Mouse (Mus musculus) C2C12 (cell line): Measurements from ENCODE around the gene Ccdc80. TPM values are rescaled to one million over a fixed set of nuclear protein-coding genes. Genes with fewer than 3 reads are reported as not detected.

Experiments
- H3K27me3 ChIP-seq: one replicate; pipeline ENCODE4 v1.6.1; 2011; ENCODE audit not compliant: control insufficient read depth, insufficient read depth, insufficient read length
- H3K36me3 ChIP-seq: one replicate; pipeline ENCODE4 v1.6.1; 2011; ENCODE audit not compliant: control insufficient read depth, insufficient read depth
- H3K4me3 ChIP-seq: one replicate; pipeline ENCODE4 v1.5.1; 2011; ENCODE audit warnings: mild to moderate bottlenecking, control low read depth; ENCODE audit not compliant: poor library complexity, insufficient read depth, severe bottlenecking
- H3K79me2 ChIP-seq: one replicate; pipeline ENCODE4 v1.6.1; 2011; ENCODE audit not compliant: control insufficient read depth, insufficient read depth
- H3K79me3 ChIP-seq: one replicate; pipeline ENCODE4 v1.6.1; 2011; ENCODE audit warnings: low read depth, control low read depth
- H3ac ChIP-seq: one replicate; pipeline ENCODE3; 2011; ENCODE audit warnings: low read depth; ENCODE audit not compliant: control insufficient read depth, insufficient read length
- CEBPB ChIP-seq: IDR thresholded peaks from one replicate; pipeline ENCODE4 v1.6.1; 2011; ENCODE audit warnings: low read depth, mild to moderate bottlenecking, control low read depth, moderate library complexity
- CTCF ChIP-seq: IDR thresholded peaks from one replicate; pipeline ENCODE4 v1.5.1; 2011; ENCODE audit not compliant: control insufficient read depth, insufficient read depth, insufficient read length
- FOSL1 ChIP-seq: IDR thresholded peaks from one replicate; pipeline ENCODE4 v1.8.0; 2011; ENCODE audit warnings: mild to moderate bottlenecking, low read length; ENCODE audit not compliant: poor library complexity, insufficient read depth, severe bottlenecking
- MAX ChIP-seq: IDR thresholded peaks from one replicate; pipeline ENCODE4 v1.6.1; 2011; ENCODE audit warnings: mild to moderate bottlenecking, control low read depth
- MYOD1 ChIP-seq: IDR thresholded peaks from one replicate; pipeline ENCODE4 v1.6.1; 2011; ENCODE audit warnings: low read depth; ENCODE audit not compliant: control insufficient read depth, insufficient read length
- MYOG ChIP-seq: IDR thresholded peaks from one replicate; pipeline ENCODE4 v1.6.1; 2011; ENCODE audit not compliant: control insufficient read depth, insufficient read length; ENCODE audit errors: extremely low read depth
- USF1 ChIP-seq: IDR thresholded peaks from one replicate; pipeline ENCODE4 v1.6.1; 2011; ENCODE audit warnings: low read depth, mild to moderate bottlenecking, control low read depth, moderate library complexity
- polyA plus RNA-seq: library from polyadenylated mRNA; unstranded; fragments of >200 nt; fragmentation: generic; extraction: Trizol; gene quantifications from one replicate; pipeline ENCODE4 v1.2.1, GENCODE M21; 2012; ENCODE audit warnings: missing spikeins

The Ccdc80 gene
- polyA plus RNA-seq, 1 experiment: 5.8 TPM

DNA sequence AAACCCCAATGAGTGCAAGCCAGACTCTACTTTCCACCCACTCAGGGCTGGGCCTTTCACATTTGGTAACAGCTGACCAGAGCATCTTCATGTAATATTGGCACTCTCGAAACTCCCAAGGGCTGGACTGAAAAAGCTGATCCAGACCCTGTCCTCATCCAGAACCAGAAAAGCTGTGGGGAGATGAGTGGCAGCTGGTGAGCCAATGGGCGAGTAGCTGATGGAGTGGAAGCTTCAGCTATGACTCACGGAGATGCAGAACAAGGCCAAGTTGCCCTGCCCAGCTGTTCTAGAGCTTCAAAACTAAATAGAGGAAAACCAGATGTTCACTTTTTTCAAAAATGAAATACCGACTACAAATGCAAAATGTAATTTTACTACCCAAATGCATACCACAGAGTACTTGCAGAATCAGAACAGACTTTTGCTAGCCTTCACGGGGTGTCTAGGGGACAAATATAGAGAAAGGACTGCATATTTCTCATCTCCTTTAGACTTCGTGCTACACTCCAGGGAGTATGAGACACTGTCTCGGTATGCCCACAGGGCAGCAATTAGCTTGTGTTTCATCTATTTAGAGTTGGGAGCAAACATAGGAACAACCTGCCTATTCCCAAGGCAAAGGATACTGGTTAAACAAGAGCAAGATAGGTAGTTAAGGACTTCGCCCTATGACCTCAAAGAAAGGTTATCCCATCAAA lies 22.7 kb upstream of the Ccdc80 start:
- no peaks in the 10 kb centered on the region for H3K79me2 ChIP-seq
- no peak overlapping the region for H3ac ChIP-seq
- no peaks in the 10 kb centered on the region for H3K79me3 ChIP-seq
- no peak overlapping the region for H3K4me3 ChIP-seq
- TF ChIP-seq CEBPB (no peak), MYOD1 (peak; percentile 78), MAX (peak; percentile 2), FOSL1 (peak; percentile 26)
- no peaks in the 10 kb centered on the region for H3K36me3 ChIP-seq
- no peaks in the 10 kb centered on the region for H3K27me3 ChIP-seq

DNA sequence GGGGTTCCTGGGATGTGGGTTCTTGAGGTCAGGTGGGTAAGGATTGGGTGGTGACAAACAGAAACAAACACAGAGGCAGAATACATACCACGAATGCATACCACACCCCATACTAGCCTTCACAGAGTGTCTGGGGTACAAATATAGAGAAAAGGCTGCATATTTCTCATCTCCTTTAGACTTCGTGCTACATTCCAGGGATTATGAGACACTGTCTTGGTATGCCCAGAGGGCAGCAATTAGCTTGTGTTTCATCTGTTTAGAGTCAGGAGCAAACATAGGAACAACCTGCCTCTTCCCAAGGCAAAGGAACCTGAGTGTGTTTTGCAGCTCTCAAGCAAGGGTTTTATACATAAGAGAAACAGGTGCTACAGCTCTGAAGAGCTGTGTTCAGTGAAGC lies 21.8 kb upstream of the Ccdc80 start:
- Histone ChIP-seq H3K27me3 (no peaks in the 10 kb centered on the region), H3K36me3 (no peaks in the 10 kb centered on the region), H3K4me3 (no peak overlapping the region), H3K79me3 (no peaks in the 10 kb centered on the region), H3ac (no peak overlapping the region), H3K79me2 (no peaks in the 10 kb centered on the region)
- TF ChIP-seq USF1 (no peak), MYOG (no peak), MAX (no peak), MYOD1 (no peak), FOSL1 (no peak), CEBPB (no peak), CTCF (no peak)

DNA sequence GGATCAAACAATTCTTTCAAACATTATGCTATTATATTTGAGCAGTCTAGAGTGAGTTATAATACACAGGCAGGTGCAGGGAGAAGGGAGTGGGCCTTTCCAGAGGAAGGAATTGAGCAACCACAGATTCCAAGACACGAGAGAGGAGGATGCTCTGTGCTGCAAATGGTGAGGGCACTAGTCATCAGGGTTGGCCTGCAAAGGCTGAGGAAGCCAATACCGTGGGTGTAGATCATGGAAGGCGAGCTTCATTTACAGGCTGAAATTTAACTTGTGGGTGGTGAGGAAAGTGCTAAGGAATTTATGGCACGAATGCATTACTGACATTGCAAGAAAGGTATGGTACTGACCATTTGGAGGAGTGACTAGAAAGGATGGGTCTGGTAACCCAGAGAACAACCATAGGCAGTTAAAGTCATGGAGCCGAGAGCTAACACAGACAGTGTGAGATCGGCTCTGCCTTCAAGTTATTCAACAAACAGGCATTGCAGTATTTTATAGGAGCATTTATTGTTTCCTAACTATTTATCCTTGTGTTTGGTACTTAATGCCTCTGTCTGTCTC lies 15.6 kb upstream of the Ccdc80 start:
- no peaks in the 10 kb centered on the region for H3K36me3 ChIP-seq
- no peaks in the 10 kb centered on the region for H3K27me3 ChIP-seq
- no peaks in the 10 kb centered on the region for H3K79me3 ChIP-seq
- H3K4me3 ChIP-seq: no peak overlapping the region
- H3K79me2 ChIP-seq: no peaks in the 10 kb centered on the region
- no peak for TF ChIP-seq MAX
- peak; percentile 84 for TF ChIP-seq CEBPB
- no peak overlapping the region for H3ac ChIP-seq

DNA sequence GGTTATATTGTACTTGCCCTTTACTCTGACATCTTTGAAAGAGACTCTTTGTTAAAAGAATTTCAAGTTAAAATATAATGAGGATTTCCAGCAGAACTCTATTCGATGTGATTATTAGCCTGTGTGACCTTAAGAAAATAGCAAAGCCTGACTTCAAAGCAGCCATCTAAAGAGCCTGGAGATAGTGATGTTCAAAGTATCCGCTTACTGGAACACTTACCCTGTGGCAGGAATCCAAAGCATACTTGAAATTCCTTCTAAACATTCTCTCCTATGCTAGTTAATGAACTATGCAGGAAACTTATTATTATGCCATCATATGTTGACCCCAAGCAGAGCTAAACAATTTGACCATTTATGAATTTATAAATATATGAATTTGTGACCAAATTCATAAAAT lies 13.9 kb upstream of the Ccdc80 start:
- TF ChIP-seq CTCF: no peak
- TF ChIP-seq CEBPB: no peak
- TF ChIP-seq MYOD1: no peak
- no peak for TF ChIP-seq FOSL1
- no peak for TF ChIP-seq MYOG
- TF ChIP-seq USF1: no peak
- TF ChIP-seq MAX: no peak

DNA sequence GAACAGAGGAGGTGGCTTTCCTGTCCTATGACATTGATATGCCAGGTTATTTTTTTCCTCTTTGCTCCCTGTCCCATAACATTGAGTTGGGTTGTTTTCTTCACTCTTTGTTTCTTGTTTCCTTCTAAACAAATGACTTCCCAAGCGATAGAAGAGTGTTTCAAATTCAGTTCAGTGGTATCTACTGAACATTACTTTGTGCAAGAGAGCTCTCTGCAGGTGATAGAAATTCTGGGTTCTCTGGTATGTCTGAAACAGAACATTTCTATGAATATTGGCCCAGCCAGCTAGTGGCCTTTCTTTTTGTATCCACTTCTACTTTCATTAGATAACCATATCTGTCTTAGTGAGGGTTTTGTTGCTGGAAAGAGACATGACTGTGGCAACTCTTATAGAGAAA lies 4.4 kb upstream of the Ccdc80 start:
- TF ChIP-seq CEBPB (no peak), USF1 (no peak), CTCF (no peak), MAX (no peak), MYOG (no peak), FOSL1 (no peak), MYOD1 (no peak)
- no peak overlapping the region for H3K4me3 ChIP-seq
- no peaks in the 10 kb centered on the region for H3K27me3 ChIP-seq
- no peaks in the 10 kb centered on the region for H3K79me2 ChIP-seq
- H3ac ChIP-seq: no peak overlapping the region
- H3K36me3 ChIP-seq: no peaks in the 10 kb centered on the region
- no peaks in the 10 kb centered on the region for H3K79me3 ChIP-seq

More for the DNA sequence above, 13.9 kb upstream of the Ccdc80 start:
- Histone ChIP-seq H3K79me2 (no peaks in the 10 kb centered on the region), H3K79me3 (no peaks in the 10 kb centered on the region), H3K4me3 (no peak overlapping the region), H3ac (no peak overlapping the region), H3K36me3 (no peaks in the 10 kb centered on the region), H3K27me3 (no peaks in the 10 kb centered on the region)

DNA sequence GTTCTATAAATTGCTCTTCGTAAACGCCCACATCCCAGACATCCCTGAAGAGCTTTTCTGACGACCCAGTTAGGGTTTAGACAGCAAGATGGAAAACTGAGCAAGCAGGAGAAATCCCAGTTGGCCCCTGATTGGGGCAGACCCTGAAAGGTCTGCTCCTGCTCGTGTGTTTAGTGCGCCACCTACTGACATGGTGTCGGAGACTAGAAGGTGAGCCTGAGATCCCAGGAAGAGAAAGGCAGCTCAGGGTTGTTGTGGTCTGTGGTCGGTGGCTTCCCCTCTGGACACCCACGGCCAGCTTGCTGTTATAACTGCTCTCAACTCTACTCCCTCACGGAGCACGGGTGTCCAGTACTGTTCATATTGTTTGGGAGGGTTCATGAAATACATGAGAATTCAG lies 3.2 kb upstream of the Ccdc80 start:
- Histone ChIP-seq H3K27me3 (no peaks in the 10 kb centered on the region), H3K79me3 (no peaks in the 10 kb centered on the region), H3K79me2 (no peaks in the 10 kb centered on the region), H3K4me3 (no peak overlapping the region), H3ac (no peak overlapping the region), H3K36me3 (no peaks in the 10 kb centered on the region)
- no peak for TF ChIP-seq USF1
- TF ChIP-seq CTCF: peak; percentile 59
